Mouse (Mus musculus): Measurements from ENCODE around the gene Slc44a2. TPM values are rescaled to one million over a fixed set of nuclear protein-coding genes. Genes with fewer than 3 reads are reported as not detected.

Slc44a2 gene
- polyA plus RNA-seq, 2 experiments: 121 to 127 TPM

- Histone ChIP-seq H3K27me3 (ENCODE audit: control insufficient read depth, insufficient read depth, low read length) (no peaks in the 10 kb centered on the region), H3K4me2 (replicated peaks; ENCODE audit: low read depth, low read length, severe bottlenecking) (no peak overlapping the region; the same call in 1 of the 2 replicates), H3K9ac (ENCODE audit: low read depth, low read length, severe bottlenecking) (peak overlapping the region; percentile 25; the same call in 1 of the 2 replicates), H3K4me1 (ENCODE audit: control insufficient read depth, insufficient read depth, low read length) (peaks cover 5% of the 10 kb centered on the region; the same call in 1 of the 2 replicates), H3K27ac (replicated peaks; ENCODE audit: low read depth, low read length) (no peak overlapping the region), H3K4me3 (replicated peaks; ENCODE audit: low read length) (peak overlapping the region; percentile 22), H3K9me3 (ENCODE audit: control insufficient read depth, low read length) (no peaks in the 10 kb centered on the region), H3K36me3 (ENCODE audit: control insufficient read depth, insufficient read depth, low read length) (peaks cover 30% of the 10 kb centered on the region)
- no peak for TF ChIP-seq POLR2A (IDR thresholded peaks at IDR 0.05; ENCODE audit: borderline replicate concordance, extremely low read depth, insufficient read depth, insufficient read length)
- 0 out of 2 replicates have a peak, but pooled peaks have one; percentile 46 for ATAC-seq (ENCODE audit: low FRiP score, low read depth)
- peak; percentile 19 for DNase-seq (ENCODE audit: low spot score)
- 23% methylated on average over 18 of the region's 20 CpGs for WGBS
Observed at GRCm38 (mm10) chr9:21337652-21338051, 17.2 kb downstream of the Slc44a2 start.

GRCm38 (mm10) chr9:21340411-21340810 lies 19.9 kb downstream of the Slc44a2 start:
- DNase-seq (ENCODE audit: low spot score) (no peak), ATAC-seq (ENCODE audit: low FRiP score, low read depth) (no peak)
- Histone ChIP-seq H3K36me3 (ENCODE audit: control insufficient read depth, insufficient read depth, low read length) (peaks cover 50% of the 10 kb centered on the region), H3K9ac (ENCODE audit: low read depth, low read length, severe bottlenecking) (no peak overlapping the region), H3K27ac (replicated peaks; ENCODE audit: low read depth, low read length) (no peak overlapping the region), H3K4me3 (replicated peaks; ENCODE audit: low read length) (no peak overlapping the region), H3K27me3 (ENCODE audit: control insufficient read depth, insufficient read depth, low read length) (no peaks in the 10 kb centered on the region), H3K4me1 (ENCODE audit: control insufficient read depth, insufficient read depth, low read length) (peaks cover 4% of the 10 kb centered on the region; the same call in 1 of the 2 replicates), H3K4me2 (replicated peaks; ENCODE audit: low read depth, low read length, severe bottlenecking) (no peak overlapping the region), H3K9me3 (ENCODE audit: control insufficient read depth, low read length) (no peaks in the 10 kb centered on the region)
- no peak for TF ChIP-seq POLR2A (IDR thresholded peaks at IDR 0.05; ENCODE audit: borderline replicate concordance, extremely low read depth, insufficient read depth, insufficient read length)
- 94% methylated on average over 4 of the region's 4 CpGs for WGBS

GRCm38 (mm10) chr9:21346627-21347365 lies 26.3 kb downstream of the Slc44a2 start:
- no peak for DNase-seq (ENCODE audit: low spot score)
- WGBS: 72% methylated on average over 16 of the region's 16 CpGs
- TF ChIP-seq POLR2A (IDR thresholded peaks at IDR 0.05; ENCODE audit: borderline replicate concordance, extremely low read depth, insufficient read depth, insufficient read length): no peak
- no peak overlapping the region for H3K9ac ChIP-seq (ENCODE audit: low read depth, low read length, severe bottlenecking)
- no peak overlapping the region for H3K27ac ChIP-seq (replicated peaks; ENCODE audit: low read depth, low read length)
- H3K9me3 ChIP-seq (ENCODE audit: control insufficient read depth, low read length): no peaks in the 10 kb centered on the region
- no peaks in the 10 kb centered on the region for H3K27me3 ChIP-seq (ENCODE audit: control insufficient read depth, insufficient read depth, low read length)
- peaks cover 84% of the 10 kb centered on the region for H3K36me3 ChIP-seq (ENCODE audit: control insufficient read depth, insufficient read depth, low read length)
- H3K4me3 ChIP-seq (replicated peaks; ENCODE audit: low read length): no peak overlapping the region
- no peak overlapping the region for H3K4me2 ChIP-seq (replicated peaks; ENCODE audit: low read depth, low read length, severe bottlenecking)
- no peaks in the 10 kb centered on the region for H3K4me1 ChIP-seq (ENCODE audit: control insufficient read depth, insufficient read depth, low read length)
- no peak for ATAC-seq (ENCODE audit: low FRiP score, low read depth)

- WGBS: 83% methylated on average over 3 of the region's 3 CpGs
- TF ChIP-seq POLR2A (IDR thresholded peaks at IDR 0.05; ENCODE audit: borderline replicate concordance, extremely low read depth, insufficient read depth, insufficient read length): no peak
- peaks cover 77% of the 10 kb centered on the region for H3K36me3 ChIP-seq (ENCODE audit: control insufficient read depth, insufficient read depth, low read length)
- DNase-seq (ENCODE audit: low spot score): no peak
- H3K4me3 ChIP-seq (replicated peaks; ENCODE audit: low read length): no peak overlapping the region
- no peaks in the 10 kb centered on the region for H3K27me3 ChIP-seq (ENCODE audit: control insufficient read depth, insufficient read depth, low read length)
- no peak overlapping the region for H3K27ac ChIP-seq (replicated peaks; ENCODE audit: low read depth, low read length)
- H3K4me2 ChIP-seq (replicated peaks; ENCODE audit: low read depth, low read length, severe bottlenecking): no peak overlapping the region
- H3K9me3 ChIP-seq (ENCODE audit: control insufficient read depth, low read length): no peaks in the 10 kb centered on the region
- no peak overlapping the region for H3K9ac ChIP-seq (ENCODE audit: low read depth, low read length, severe bottlenecking)
- ATAC-seq (ENCODE audit: low FRiP score, low read depth): no peak
- H3K4me1 ChIP-seq (ENCODE audit: control insufficient read depth, insufficient read depth, low read length): 0 out of 2 replicates have a peak, but pooled peaks cover 4% of the 10 kb centered on the region
Observed at GRCm38 (mm10) chr9:21348152-21348551, 27.7 kb downstream of the Slc44a2 start.

GRCm38 (mm10) chr9:21351178-21351577 lies 30.7 kb downstream of the Slc44a2 start:
- Histone ChIP-seq H3K36me3 (ENCODE audit: control insufficient read depth, insufficient read depth, low read length) (peaks cover 63% of the 10 kb centered on the region), H3K27me3 (ENCODE audit: control insufficient read depth, insufficient read depth, low read length) (no peaks in the 10 kb centered on the region), H3K4me2 (replicated peaks; ENCODE audit: low read depth, low read length, severe bottlenecking) (no peak overlapping the region), H3K4me1 (ENCODE audit: control insufficient read depth, insufficient read depth, low read length) (0 out of 2 replicates have a peak, but pooled peaks cover 4% of the 10 kb centered on the region), H3K9me3 (ENCODE audit: control insufficient read depth, low read length) (no peaks in the 10 kb centered on the region), H3K4me3 (replicated peaks; ENCODE audit: low read length) (no peak overlapping the region), H3K9ac (ENCODE audit: low read depth, low read length, severe bottlenecking) (no peak overlapping the region), H3K27ac (replicated peaks; ENCODE audit: low read depth, low read length) (no peak overlapping the region)
- no peak for TF ChIP-seq POLR2A (IDR thresholded peaks at IDR 0.05; ENCODE audit: borderline replicate concordance, extremely low read depth, insufficient read depth, insufficient read length)
- no peak for DNase-seq (ENCODE audit: low spot score)
- ATAC-seq (ENCODE audit: low FRiP score, low read depth): no peak
- 92% methylated on average over 7 of the region's 7 CpGs for WGBS
